Mouse (Mus musculus): Measurements from ENCODE around the gene Tmtc2. TPM values are rescaled to one million over a fixed set of nuclear protein-coding genes. Genes with fewer than 3 reads are reported as not detected.

Tmtc2 gene
- polyA plus RNA-seq, 1 experiment from 2014 or later = 4.5 TPM

GRCm38 (mm10) chr10:105200678-105201077 is 373.6 kb downstream of the Tmtc2 start:
- Histone ChIP-seq H3K27ac (replicated peaks) (no peak overlapping the region), H3K36me3 (no peaks in the 10 kb centered on the region), H3K9ac (no peak overlapping the region), H3K27me3 (replicated peaks) (no peaks in the 10 kb centered on the region), H3K4me1 (no peaks in the 10 kb centered on the region), H3K4me3 (no peak overlapping the region), H3K9me3 (no peaks in the 10 kb centered on the region), H3K4me2 (no peak overlapping the region)
- 83% methylated on average over 2 of the region's 2 CpGs for WGBS
- ATAC-seq (ENCODE audit: extremely low read depth, insufficient number of reproducible peaks, low FRiP score, low TSS enrichment) = no peak

- H3K27ac ChIP-seq (replicated peaks) = no peak overlapping the region
- no peak overlapping the region for H3K4me3 ChIP-seq
- no peak overlapping the region for H3K4me2 ChIP-seq
- no peak for ATAC-seq (ENCODE audit: extremely low read depth, insufficient number of reproducible peaks, low FRiP score, low TSS enrichment)
- H3K36me3 ChIP-seq = no peaks in the 10 kb centered on the region
- no peaks in the 10 kb centered on the region for H3K4me1 ChIP-seq
- no peaks in the 10 kb centered on the region for H3K9me3 ChIP-seq
- no peak overlapping the region for H3K9ac ChIP-seq
- WGBS = 66% methylated on average over 4 of the region's 4 CpGs
- H3K27me3 ChIP-seq (replicated peaks) = no peaks in the 10 kb centered on the region
Measured at GRCm38 (mm10) chr10:105200092-105200491, 374.2 kb downstream of the Tmtc2 start.

- Histone ChIP-seq H3K27ac (replicated peaks) (no peak overlapping the region), H3K4me1 (no peaks in the 10 kb centered on the region), H3K9ac (no peak overlapping the region), H3K9me3 (no peaks in the 10 kb centered on the region), H3K4me2 (no peak overlapping the region), H3K36me3 (no peaks in the 10 kb centered on the region), H3K27me3 (replicated peaks) (no peaks in the 10 kb centered on the region), H3K4me3 (no peak overlapping the region)
- ATAC-seq (ENCODE audit: extremely low read depth, insufficient number of reproducible peaks, low FRiP score, low TSS enrichment) = no peak
- WGBS = 75% methylated on average over 5 of the region's 5 CpGs
Measured at GRCm38 (mm10) chr10:105199515-105199914, 374.7 kb downstream of the Tmtc2 start.

- no peak overlapping the region for H3K4me3 ChIP-seq
- no peaks in the 10 kb centered on the region for H3K27me3 ChIP-seq (replicated peaks)
- ATAC-seq (ENCODE audit: extremely low read depth, insufficient number of reproducible peaks, low FRiP score, low TSS enrichment) = no peak
- no peak overlapping the region for H3K9ac ChIP-seq
- H3K9me3 ChIP-seq = no peaks in the 10 kb centered on the region
- WGBS = 93% methylated on average over 2 of the region's 2 CpGs
- no peaks in the 10 kb centered on the region for H3K36me3 ChIP-seq
- no peak overlapping the region for H3K27ac ChIP-seq (replicated peaks)
- no peak overlapping the region for H3K4me2 ChIP-seq
- H3K4me1 ChIP-seq = peaks cover 3% of the 10 kb centered on the region; the same call in 1 of the 2 replicates
Measured at GRCm38 (mm10) chr10:105195377-105195776, 378.9 kb downstream of the Tmtc2 start.

- Histone ChIP-seq H3K27ac (replicated peaks) (no peak overlapping the region), H3K4me3 (no peak overlapping the region), H3K9ac (no peak overlapping the region), H3K4me2 (no peak overlapping the region), H3K4me1 (peaks cover 12% of the 10 kb centered on the region), H3K27me3 (replicated peaks) (no peaks in the 10 kb centered on the region), H3K9me3 (no peaks in the 10 kb centered on the region), H3K36me3 (peaks cover 6% of the 10 kb centered on the region; the same call in 1 of the 2 replicates)
- WGBS = 73% methylated on average over 4 of the region's 4 CpGs
- no peak for ATAC-seq (ENCODE audit: extremely low read depth, insufficient number of reproducible peaks, low FRiP score, low TSS enrichment)
Measured at GRCm38 (mm10) chr10:105193756-105194460, 380.3 kb downstream of the Tmtc2 start.

GRCm38 (mm10) chr10:105192071-105192470 is 382.2 kb downstream of the Tmtc2 start:
- Histone ChIP-seq H3K9me3 (no peaks in the 10 kb centered on the region), H3K36me3 (peaks cover 6% of the 10 kb centered on the region; the same call in 1 of the 2 replicates), H3K4me1 (peaks cover 12% of the 10 kb centered on the region), H3K27ac (replicated peaks) (no peak overlapping the region), H3K9ac (no peak overlapping the region), H3K4me3 (no peak overlapping the region), H3K4me2 (no peak overlapping the region), H3K27me3 (replicated peaks) (no peaks in the 10 kb centered on the region)
- no peak for ATAC-seq (ENCODE audit: extremely low read depth, insufficient number of reproducible peaks, low FRiP score, low TSS enrichment)
- WGBS = 75% methylated on average over 2 of the region's 2 CpGs

GRCm38 (mm10) chr10:105189746-105190145 is 384.5 kb downstream of the Tmtc2 start:
- H3K4me3 ChIP-seq = no peak overlapping the region
- H3K36me3 ChIP-seq = peaks cover 6% of the 10 kb centered on the region; the same call in 1 of the 2 replicates
- H3K9ac ChIP-seq = no peak overlapping the region
- H3K9me3 ChIP-seq = no peaks in the 10 kb centered on the region
- 54% methylated on average over 4 of the region's 4 CpGs for WGBS
- H3K27ac ChIP-seq (replicated peaks) = no peak overlapping the region
- ATAC-seq (ENCODE audit: extremely low read depth, insufficient number of reproducible peaks, low FRiP score, low TSS enrichment) = no peak
- H3K4me2 ChIP-seq = no peak overlapping the region
- H3K27me3 ChIP-seq (replicated peaks) = no peaks in the 10 kb centered on the region
- peaks cover 12% of the 10 kb centered on the region for H3K4me1 ChIP-seq

- Histone ChIP-seq H3K9ac (no peak overlapping the region), H3K27ac (replicated peaks) (no peak overlapping the region), H3K4me1 (peaks cover 9% of the 10 kb centered on the region), H3K4me2 (no peak overlapping the region), H3K36me3 (peaks cover 6% of the 10 kb centered on the region; the same call in 1 of the 2 replicates), H3K9me3 (no peaks in the 10 kb centered on the region), H3K4me3 (no peak overlapping the region), H3K27me3 (replicated peaks) (no peaks in the 10 kb centered on the region)
- 75% methylated on average over 5 of the region's 5 CpGs for WGBS
- no peak for ATAC-seq (ENCODE audit: extremely low read depth, insufficient number of reproducible peaks, low FRiP score, low TSS enrichment)
Measured at GRCm38 (mm10) chr10:105186636-105187035, 387.6 kb downstream of the Tmtc2 start.

GRCm38 (mm10) chr10:105168443-105169102 is 405.7 kb downstream of the Tmtc2 start:
- Histone ChIP-seq H3K4me2 (no peak overlapping the region), H3K9ac (no peak overlapping the region), H3K4me1 (no peaks in the 10 kb centered on the region), H3K4me3 (no peak overlapping the region), H3K27ac (replicated peaks) (no peak overlapping the region), H3K27me3 (replicated peaks) (no peaks in the 10 kb centered on the region), H3K9me3 (no peaks in the 10 kb centered on the region), H3K36me3 (no peaks in the 10 kb centered on the region)
- WGBS = 76% methylated on average over 5 of the region's 5 CpGs
- ATAC-seq (ENCODE audit: extremely low read depth, insufficient number of reproducible peaks, low FRiP score, low TSS enrichment) = no peak

- H3K4me2 ChIP-seq = no peak overlapping the region
- H3K27me3 ChIP-seq (replicated peaks) = no peaks in the 10 kb centered on the region
- no peak overlapping the region for H3K9ac ChIP-seq
- 77% methylated on average over 5 of the region's 5 CpGs for WGBS
- no peaks in the 10 kb centered on the region for H3K9me3 ChIP-seq
- no peaks in the 10 kb centered on the region for H3K4me1 ChIP-seq
- ATAC-seq (ENCODE audit: extremely low read depth, insufficient number of reproducible peaks, low FRiP score, low TSS enrichment) = no peak
- H3K36me3 ChIP-seq = no peaks in the 10 kb centered on the region
- H3K4me3 ChIP-seq = no peak overlapping the region
- no peak overlapping the region for H3K27ac ChIP-seq (replicated peaks)
Measured at GRCm38 (mm10) chr10:105165291-105165690, 409.0 kb downstream of the Tmtc2 start.

GRCm38 (mm10) chr10:105153789-105154188 is 420.5 kb downstream of the Tmtc2 start:
- H3K36me3 ChIP-seq = no peaks in the 10 kb centered on the region
- no peak overlapping the region for H3K4me2 ChIP-seq
- H3K9ac ChIP-seq = no peak overlapping the region
- H3K27me3 ChIP-seq (replicated peaks) = no peaks in the 10 kb centered on the region
- no peaks in the 10 kb centered on the region for H3K9me3 ChIP-seq
- H3K4me1 ChIP-seq = no peaks in the 10 kb centered on the region
- H3K27ac ChIP-seq (replicated peaks) = no peak overlapping the region
- H3K4me3 ChIP-seq = no peak overlapping the region
- ATAC-seq (ENCODE audit: extremely low read depth, insufficient number of reproducible peaks, low FRiP score, low TSS enrichment) = no peak

- Histone ChIP-seq H3K27me3 (replicated peaks) (no peaks in the 10 kb centered on the region), H3K4me3 (no peak overlapping the region), H3K4me1 (no peaks in the 10 kb centered on the region), H3K4me2 (no peak overlapping the region), H3K9ac (no peak overlapping the region), H3K9me3 (no peaks in the 10 kb centered on the region), H3K36me3 (no peaks in the 10 kb centered on the region), H3K27ac (replicated peaks) (no peak overlapping the region)
- no peak for ATAC-seq (ENCODE audit: extremely low read depth, insufficient number of reproducible peaks, low FRiP score, low TSS enrichment)
- 59% methylated on average over 4 of the region's 4 CpGs for WGBS
Measured at GRCm38 (mm10) chr10:105144382-105144781, 429.9 kb downstream of the Tmtc2 start.

Measured in heart, embryonic 13.5 days (tissue).